Mouse (Mus musculus) cerebellum, postnatal 25 days (tissue): ENCODE results near the gene Dennd1a.
"Not testable (repeated sequence)": the region's sequence is repeated elsewhere in the genome, so short reads cannot be mapped to it uniquely, and the experiment has no call there.

Experiments used
- DNase-seq, 2 experiments: peaks; one replicate each; pipeline ENCODE4 v3.0.0; 2021; ENCODE audit warnings: mixed read lengths in 2 of 2

Gene Dennd1a

GRCm38 (mm10) chr2:37945598-37946336 lies 341.4 kb downstream of the Dennd1a start:
- no peak for DNase-seq

- no peak for DNase-seq
Observed at GRCm38 (mm10) chr2:37942906-37943305, 344.3 kb downstream of the Dennd1a start.

- no peak for DNase-seq
Observed at GRCm38 (mm10) chr2:37941741-37942140, 345.4 kb downstream of the Dennd1a start.

- no peak for DNase-seq
Observed at GRCm38 (mm10) chr2:37940845-37941361, 346.3 kb downstream of the Dennd1a start.

GRCm38 (mm10) chr2:37939997-37940396 lies 347.2 kb downstream of the Dennd1a start:
- no peak for DNase-seq

GRCm38 (mm10) chr2:37936922-37937321 lies 350.3 kb downstream of the Dennd1a start:
- DNase-seq, result not testable (repeated sequence)

- DNase-seq, result no peak
Observed at GRCm38 (mm10) chr2:37932240-37932639, 354.9 kb downstream of the Dennd1a start.

- DNase-seq, result no peak
Observed at GRCm38 (mm10) chr2:37931018-37931930, 355.9 kb downstream of the Dennd1a start.

GRCm38 (mm10) chr2:37926133-37926503 lies 361.1 kb downstream of the Dennd1a start:
- no peak for DNase-seq

GRCm38 (mm10) chr2:37925413-37926132 lies 361.6 kb downstream of the Dennd1a start:
- DNase-seq, result peak; percentile 46 to 79

GRCm38 (mm10) chr2:37908721-37909506 lies 378.3 kb downstream of the Dennd1a start:
- DNase-seq, result no peak

- DNase-seq, result no peak
Observed at GRCm38 (mm10) chr2:37908296-37908695, 378.9 kb downstream of the Dennd1a start.

GRCm38 (mm10) chr2:37906261-37906660 lies 380.9 kb downstream of the Dennd1a start:
- no peak for DNase-seq

- no peak for DNase-seq
Observed at GRCm38 (mm10) chr2:37903286-37903685, 383.9 kb downstream of the Dennd1a start.

- DNase-seq, result no peak
Observed at GRCm38 (mm10) chr2:37883214-37883613, 404.0 kb downstream of the Dennd1a start.

- no peak for DNase-seq
Observed at GRCm38 (mm10) chr2:37881262-37881913, 405.8 kb downstream of the Dennd1a start.

- no peak for DNase-seq
Observed at GRCm38 (mm10) chr2:37879697-37880096, 407.5 kb downstream of the Dennd1a start.

- DNase-seq, result peak in 1 of 2 experiments; percentile 35
Observed at GRCm38 (mm10) chr2:37872791-37873190, 414.4 kb downstream of the Dennd1a start.

GRCm38 (mm10) chr2:37869628-37870027 lies 417.6 kb downstream of the Dennd1a start:
- peak in 1 of 2 experiments; percentile 23 for DNase-seq

- peak; percentile 26 to 55 for DNase-seq
Observed at GRCm38 (mm10) chr2:37867387-37867786, 419.8 kb downstream of the Dennd1a start.

GRCm38 (mm10) chr2:37857472-37857871 lies 429.7 kb downstream of the Dennd1a start:
- no peak for DNase-seq
